Mouse (Mus musculus): ENCODE results near the gene Mzf1. TPM values are rescaled to one million over a fixed set of nuclear protein-coding genes. Genes with fewer than 3 reads are reported as not detected.

Gene Mzf1
- total RNA-seq, 2 experiments from 2014 or later = 0.72 to 0.92 TPM

GRCm38 (mm10) chr7:13007341-13008092, 47.0 kb downstream of the Mzf1 start:
- DNase-seq = no peak

GRCm38 (mm10) chr7:13006531-13006930, 48.0 kb downstream of the Mzf1 start:
- DNase-seq = no peak

More at GRCm38 (mm10) chr7:13007341-13008092, 47.0 kb downstream of the Mzf1 start:
- intact Hi-C loops (cut with DNase I) = loop anchor here (2.0 kb wide), 2 partner anchors 17 to 29 kb away; no protein-coding TSS in a partner anchor

GRCm38 (mm10) chr7:13006011-13006410, 48.6 kb downstream of the Mzf1 start:
- intact Hi-C loops (cut with DNase I) = no loop called here
- DNase-seq = no peak

More at GRCm38 (mm10) chr7:13006531-13006930, 48.0 kb downstream of the Mzf1 start:
- intact Hi-C loops (cut with DNase I) = no loop called here

- DNase-seq = no peak
- intact Hi-C loops (cut with DNase I) = no loop called here
Measured at GRCm38 (mm10) chr7:13003380-13003779, 51.2 kb downstream of the Mzf1 start.

DNA sequence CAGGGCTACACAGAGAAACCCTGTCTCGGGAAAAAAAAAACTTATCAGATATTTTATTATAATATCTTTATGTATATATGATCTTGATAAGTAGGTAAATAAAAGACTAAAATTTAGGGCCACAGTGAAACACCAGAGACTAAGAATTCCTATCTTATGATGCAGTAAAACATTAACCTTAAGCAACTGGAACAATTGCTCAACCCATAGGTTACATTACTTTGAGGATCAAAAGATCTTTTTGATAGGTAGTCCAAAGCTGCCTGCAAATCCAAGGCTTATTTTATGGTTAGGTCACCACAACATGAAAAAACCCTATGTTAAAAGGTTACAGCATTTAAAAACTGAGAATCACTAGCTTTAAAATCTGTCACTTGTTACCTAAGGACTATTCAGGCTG, 53.0 kb downstream of the Mzf1 start:
- no peak for DNase-seq
- intact Hi-C loops (cut with DNase I) = no loop called here

DNA sequence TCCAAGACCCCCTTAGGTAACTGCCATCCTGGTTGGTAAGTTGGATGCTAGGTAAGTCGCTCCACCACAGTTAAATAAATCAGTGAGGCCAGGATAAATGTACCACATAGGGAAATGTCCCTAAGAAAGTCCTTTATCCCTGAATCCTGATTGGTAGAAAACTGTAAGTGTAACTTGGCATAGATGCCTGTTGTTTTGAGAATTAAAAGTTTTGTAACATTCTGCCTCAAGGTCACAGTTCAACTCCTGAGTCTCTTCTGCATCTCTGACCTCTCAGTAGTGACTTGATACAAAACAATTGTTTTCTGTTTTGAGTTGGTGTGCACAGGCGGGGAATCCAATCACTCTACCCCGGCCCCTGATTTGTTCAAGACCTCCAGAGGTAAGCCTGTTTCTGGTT, 55.7 kb downstream of the Mzf1 start, which contains the start of gene Trim28:
Gene Trim28 (plus strand): TSS at position 264 of the 400 bp plus-strand sequence.
- intact Hi-C loops (cut with DNase I) = no loop called here
- DNase-seq = no peak

DNA sequence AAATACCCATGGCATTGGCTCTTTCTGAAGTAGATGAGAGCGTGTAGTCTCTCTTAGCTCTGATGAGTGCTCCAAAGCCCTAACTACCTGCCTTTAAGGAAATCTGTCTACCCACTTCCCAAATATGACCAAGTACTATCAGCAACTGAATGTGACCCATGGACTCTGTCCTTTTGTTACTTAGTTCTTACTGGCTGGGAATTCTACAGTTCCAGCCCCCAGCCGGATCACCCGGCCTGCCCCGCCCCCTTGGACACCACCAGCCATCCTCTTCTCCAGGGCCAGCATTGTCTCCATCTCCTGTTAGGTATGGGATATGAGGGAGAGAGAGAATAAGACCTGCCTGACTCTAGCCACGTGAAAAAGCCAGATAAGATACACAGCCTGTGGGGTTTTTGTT, 56.5 kb downstream of the Mzf1 start, which contains the start of gene Slc27a5:
Gene Slc27a5 (minus strand): TSS at position 140 of the 400 bp plus-strand sequence.
- DNase-seq = no peak
- intact Hi-C loops (cut with DNase I) = no loop called here

DNA sequence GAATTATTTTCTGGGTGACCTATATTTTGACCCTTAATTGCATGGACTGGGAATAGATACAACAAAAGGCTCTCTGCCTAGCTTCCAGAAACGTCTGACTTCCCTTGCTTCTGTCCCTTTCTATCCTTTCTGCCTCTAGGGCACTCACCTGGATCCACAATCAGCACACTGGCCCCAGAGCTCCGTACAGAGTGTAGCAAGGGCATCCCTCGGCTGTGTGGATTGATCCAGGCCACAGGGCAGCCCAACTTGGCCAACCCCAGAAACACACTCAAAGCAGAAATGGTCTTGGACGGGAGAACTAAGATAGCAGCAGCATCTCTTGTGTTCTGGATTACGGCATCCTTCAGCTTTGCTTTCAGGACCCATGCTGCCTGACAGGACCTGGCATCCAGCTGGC, 57.3 kb downstream of the Mzf1 start:
- intact Hi-C loops (cut with DNase I) = no loop called here
- no peak for DNase-seq

GRCm38 (mm10) chr7:12995862-12996261, 58.7 kb downstream of the Mzf1 start:
- no peak for DNase-seq
- intact Hi-C loops (cut with DNase I) = no loop called here

DNA sequence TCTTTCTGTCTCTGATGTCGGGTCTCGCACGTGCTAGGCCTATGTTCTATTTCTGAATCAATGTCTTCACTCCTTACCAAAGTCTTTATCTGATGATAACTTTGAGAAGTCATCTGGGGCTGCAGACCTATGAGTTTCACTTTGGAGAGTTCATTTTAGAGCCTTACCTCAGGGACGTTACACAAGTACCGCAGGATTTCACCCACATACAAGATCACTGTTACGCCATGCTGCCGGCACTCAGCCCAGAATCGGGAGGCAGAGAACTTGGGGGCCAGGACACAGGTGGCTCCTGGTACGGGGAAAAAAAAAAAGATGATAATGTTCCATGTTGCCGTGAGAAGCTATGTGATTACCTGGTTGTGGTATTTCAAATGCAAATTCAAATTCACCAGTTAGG, 61.4 kb downstream of the Mzf1 start:
- DNase-seq = no peak
- intact Hi-C loops (cut with DNase I) = no loop called here

Other genes starting within 250 kb of the Mzf1 start
- gene Zfp329, start 235.9 kb downstream of the Mzf1 start, total RNA-seq (2021) = 1 to 10 TPM; 7.5 to 9.2 TPM
- gene Zfp110, start 220.0 kb downstream of the Mzf1 start, total RNA-seq (2021) = 10 to 100 TPM; 17.4 to 20.9 TPM
- gene Zfp128, start 173.6 kb downstream of the Mzf1 start, total RNA-seq (2021) = 1 to 10 TPM; 3.6 to 4.8 TPM
- 1 to 10 TPM; 5.5 to 6.8 TPM for gene Zscan22, start 156.9 kb downstream of the Mzf1 start, total RNA-seq (2021)
- 100 to 1,000 TPM; 740 to 748 TPM for gene Rps5, start 132.5 kb downstream of the Mzf1 start, total RNA-seq (2021)
- under 1 TPM; 0.36 to 0.37 TPM for gene Rnf225, start 127.3 kb downstream of the Mzf1 start, total RNA-seq (2021)
- gene Zfp324, start 88.9 kb downstream of the Mzf1 start, total RNA-seq (2021) = 1 to 10 TPM; 4.0 to 7.4 TPM
- gene Zfp446, start 76.9 kb downstream of the Mzf1 start, total RNA-seq (2021) = 1 to 10 TPM; 3.9 to 4.4 TPM
- gene Slc27a5, start 56.6 kb downstream of the Mzf1 start, total RNA-seq (2021) = not detected
- 100 to 1,000 TPM; 148 to 165 TPM for gene Trim28, start 55.6 kb downstream of the Mzf1 start, total RNA-seq (2021)
- 10 to 100 TPM in 1 of 2 experiments, 1 to 10 TPM in 1; 9.7 to 11.8 TPM for gene Zbtb45, start 44.7 kb downstream of the Mzf1 start, total RNA-seq (2021)
- 100 to 1,000 TPM; 137 to 143 TPM for gene Chmp2a, start 20.0 kb downstream of the Mzf1 start, total RNA-seq (2021)
- 100 to 1,000 TPM; 185 to 188 TPM for gene Ube2m, start 16.5 kb downstream of the Mzf1 start, total RNA-seq (2021)
- gene Vmn1r85, start 40.4 kb upstream of the Mzf1 start, total RNA-seq (2021) = not detected
- not detected for gene Vmn1r86, start 65.2 kb upstream of the Mzf1 start, total RNA-seq (2021)
- not detected for gene Vmn1r87, start 85.4 kb upstream of the Mzf1 start, total RNA-seq (2021)
- under 1 TPM; 0.07 TPM for gene Vmn1r88, start 104.8 kb upstream of the Mzf1 start, total RNA-seq (2021)
- not detected for gene Vmn1r89, start 158.3 kb upstream of the Mzf1 start, total RNA-seq (2021)
- gene Lig1, start 222.5 kb upstream of the Mzf1 start, total RNA-seq (2021) = 10 to 100 TPM; 14.4 to 16.0 TPM
- 1 to 10 TPM; 6.6 to 7.4 TPM for gene Zswim9, start 224.0 kb upstream of the Mzf1 start, total RNA-seq (2021)

All from heart, postnatal 10 days (tissue).